Mouse (Mus musculus): ENCODE results near the gene Fgf10.

Gene Fgf10

DNA sequence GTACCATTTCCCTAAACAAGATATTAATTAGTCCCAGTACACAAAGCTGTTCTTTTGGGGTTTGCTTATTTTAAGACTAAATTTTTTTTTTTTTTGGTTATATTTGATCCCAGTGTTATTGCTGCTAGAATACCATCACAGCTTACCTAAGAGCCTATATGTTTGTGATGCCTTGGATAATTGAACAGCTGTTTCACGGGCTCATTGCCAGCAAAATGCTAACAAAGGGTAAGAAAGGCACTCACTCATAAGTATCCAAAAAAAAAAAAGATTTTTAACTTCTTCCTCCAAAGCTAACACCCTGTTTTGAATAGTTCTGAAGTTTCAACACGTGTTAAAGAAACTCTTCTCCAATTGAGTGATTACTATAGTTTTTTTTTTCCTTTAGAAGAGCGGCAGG lies 48.8 kb downstream of the Fgf10 start:
- no peak for DNase-seq

DNA sequence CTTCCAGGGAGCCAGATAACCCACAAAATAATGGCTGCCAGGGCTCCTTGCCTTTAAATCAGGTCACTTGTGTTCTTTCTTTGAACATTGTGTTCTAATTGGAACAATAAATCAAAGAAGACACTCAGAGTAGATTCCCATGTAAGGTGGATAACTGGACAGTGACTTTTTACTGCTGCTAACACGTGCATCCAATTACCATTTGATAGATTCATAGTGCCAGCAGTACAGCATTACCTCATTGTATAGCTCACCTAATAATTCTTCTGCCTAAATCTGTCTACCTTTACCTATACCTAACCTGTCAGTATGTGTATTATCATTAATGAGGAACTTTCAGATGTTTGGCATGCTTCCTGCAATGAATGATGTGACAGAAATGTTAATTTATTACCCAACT lies 52.1 kb downstream of the Fgf10 start:
- no peak for DNase-seq

DNA sequence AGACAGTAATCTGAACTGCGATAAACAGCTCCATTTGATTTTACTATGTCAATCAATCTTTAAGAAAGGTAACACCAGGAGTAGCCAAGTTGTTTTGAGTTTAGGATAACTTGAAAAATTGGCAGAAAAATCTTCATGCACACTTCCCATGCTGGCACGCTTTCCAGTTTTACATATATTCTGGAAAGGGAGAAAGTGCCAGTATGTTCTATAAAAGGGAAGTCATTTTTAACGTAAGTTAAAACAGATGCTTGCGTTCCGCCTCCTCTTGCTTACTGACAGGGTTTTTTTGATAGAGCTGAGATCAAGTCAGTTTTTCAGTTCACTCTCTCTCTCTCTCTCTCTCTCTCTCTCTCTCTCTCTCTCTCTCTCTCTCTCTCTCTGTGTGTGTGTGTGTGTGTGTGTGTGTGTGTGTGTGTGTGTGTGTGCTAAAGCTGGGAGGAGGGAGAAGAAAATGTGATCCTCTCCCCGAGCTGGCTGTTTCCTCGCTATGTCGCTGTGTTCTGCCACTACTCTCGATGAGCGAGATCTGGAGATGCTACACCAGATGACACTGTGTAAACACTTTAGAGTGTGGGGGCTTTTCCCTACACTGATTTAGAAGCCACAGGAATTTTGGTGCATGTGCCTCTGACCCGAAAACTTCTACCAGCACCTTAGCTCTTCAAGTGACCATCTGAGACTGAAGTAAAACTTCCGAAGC lies 62.4 kb downstream of the Fgf10 start:
- DNase-seq, result no peak

DNA sequence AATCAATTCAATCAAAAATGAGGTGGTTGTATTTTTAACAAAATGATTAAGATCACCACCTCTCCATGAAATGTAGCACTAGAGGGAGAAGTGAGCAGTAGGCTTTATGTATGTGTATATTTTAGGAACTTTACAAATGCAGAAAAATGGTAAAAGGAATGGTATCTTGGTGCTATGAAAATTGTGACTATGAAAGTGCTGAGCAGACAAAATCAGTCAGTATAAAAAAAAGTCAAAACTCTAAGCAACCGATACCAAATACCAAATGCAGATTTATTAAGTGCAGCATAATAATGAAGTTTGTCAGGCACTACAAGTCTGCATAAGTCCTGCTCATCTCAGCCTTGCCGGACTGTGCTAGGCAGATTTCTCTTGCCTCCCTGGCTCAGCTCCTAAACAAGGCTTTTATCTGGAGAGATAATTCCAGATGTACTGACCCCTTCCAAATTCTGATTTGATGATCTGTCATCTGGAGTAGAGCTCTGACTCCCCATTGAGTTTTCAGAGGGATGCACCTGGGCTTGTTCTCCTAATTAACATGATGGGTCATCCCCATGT lies 70.3 kb downstream of the Fgf10 start:
- DNase-seq, result no peak

DNA sequence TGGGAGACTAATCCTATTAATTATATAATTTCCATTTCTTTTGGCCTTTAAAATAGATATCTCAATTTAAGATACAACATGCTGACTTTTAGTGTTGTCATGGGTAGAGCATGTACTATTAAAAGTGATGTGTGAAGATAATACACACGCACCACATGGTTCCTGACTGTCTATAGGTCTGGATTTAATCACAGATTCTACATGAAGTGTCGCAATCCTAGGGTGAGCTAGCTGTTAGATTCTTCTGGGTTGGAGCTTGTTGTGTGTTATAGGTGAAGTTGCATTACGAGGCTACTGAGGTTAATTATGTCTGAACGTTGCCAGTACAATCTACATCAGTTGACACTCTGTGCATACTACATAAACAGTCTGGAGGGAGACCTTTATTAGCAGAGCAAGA lies 73.2 kb downstream of the Fgf10 start:
- DNase-seq, result no peak

DNA sequence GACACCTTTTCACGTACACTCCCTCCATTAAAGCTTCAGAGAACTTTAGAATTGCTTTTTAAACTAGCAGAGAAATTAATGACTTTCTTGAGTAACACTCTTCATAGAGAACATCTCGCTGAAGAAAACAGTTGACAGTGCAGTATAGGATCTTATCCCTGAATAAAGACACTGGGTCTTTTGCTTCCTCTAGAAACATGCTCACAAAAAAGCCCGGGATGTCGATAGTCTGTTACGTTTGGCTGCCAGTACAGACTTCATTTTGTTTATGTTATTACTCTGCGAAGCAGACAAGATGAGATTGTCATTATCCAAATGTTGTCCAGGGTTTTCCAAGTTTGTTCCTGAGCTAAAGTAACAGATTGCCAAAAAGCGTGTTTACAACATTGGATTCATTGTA lies 75.2 kb downstream of the Fgf10 start:
- no peak for DNase-seq

DNA sequence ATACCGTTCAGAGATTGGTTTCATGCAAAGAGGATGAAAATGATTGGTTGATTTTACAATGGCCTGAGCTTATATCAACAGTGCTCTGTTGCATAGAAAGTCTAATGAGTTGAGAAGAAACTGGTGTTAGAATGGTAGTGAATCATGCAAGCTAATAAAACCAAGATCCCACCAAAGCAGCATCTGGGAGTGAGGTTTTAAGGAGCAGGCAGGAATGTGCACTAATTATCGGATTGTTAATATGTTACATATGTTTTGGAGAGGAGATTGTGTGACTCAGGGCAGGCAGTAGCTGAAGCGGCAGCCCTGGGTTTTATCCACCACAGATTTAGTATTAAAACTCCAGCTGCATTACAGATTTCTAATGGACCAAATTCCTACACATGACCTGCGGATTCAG lies 76.8 kb downstream of the Fgf10 start:
- DNase-seq, result no peak

DNA sequence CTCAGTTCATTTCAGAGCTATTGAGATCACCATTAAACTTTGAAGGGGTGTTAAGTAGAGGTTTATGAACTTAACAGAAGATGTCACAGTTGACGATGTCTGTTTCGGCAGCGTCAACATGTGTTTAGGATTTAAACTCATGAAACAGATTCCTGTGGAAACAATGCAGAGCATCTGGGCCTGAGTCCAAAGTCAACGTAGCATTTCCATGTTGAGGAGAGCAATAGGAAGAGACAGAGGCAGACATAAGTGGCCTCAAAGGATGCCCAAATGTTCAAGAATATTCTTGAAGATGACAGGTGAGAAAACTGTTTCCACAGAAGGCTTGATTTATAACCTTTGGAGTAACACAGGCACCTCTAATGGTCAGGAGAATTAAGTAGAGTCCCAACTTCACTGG lies 84.4 kb downstream of the Fgf10 start:
- DNase-seq, result no peak

DNA sequence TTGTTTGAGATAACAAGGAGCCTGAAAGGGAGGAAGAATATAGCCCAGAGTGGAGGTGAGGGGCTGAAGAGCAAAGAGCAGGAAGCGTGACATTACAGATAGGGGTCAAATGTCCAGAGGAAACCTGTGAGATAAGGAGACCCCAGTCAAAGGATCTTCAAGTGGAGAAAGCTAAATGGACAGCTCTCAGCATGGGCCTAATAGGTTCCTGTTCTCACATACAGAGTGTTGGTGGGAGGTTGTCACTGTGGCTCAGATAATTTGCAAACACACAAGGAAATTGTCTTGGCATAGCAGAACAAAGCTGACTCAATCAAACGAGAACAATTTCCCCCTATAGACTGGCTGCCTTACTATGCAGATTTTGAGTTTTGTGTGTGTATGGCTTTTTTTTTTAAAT lies 89.4 kb downstream of the Fgf10 start:
- DNase-seq, result no peak

DNA sequence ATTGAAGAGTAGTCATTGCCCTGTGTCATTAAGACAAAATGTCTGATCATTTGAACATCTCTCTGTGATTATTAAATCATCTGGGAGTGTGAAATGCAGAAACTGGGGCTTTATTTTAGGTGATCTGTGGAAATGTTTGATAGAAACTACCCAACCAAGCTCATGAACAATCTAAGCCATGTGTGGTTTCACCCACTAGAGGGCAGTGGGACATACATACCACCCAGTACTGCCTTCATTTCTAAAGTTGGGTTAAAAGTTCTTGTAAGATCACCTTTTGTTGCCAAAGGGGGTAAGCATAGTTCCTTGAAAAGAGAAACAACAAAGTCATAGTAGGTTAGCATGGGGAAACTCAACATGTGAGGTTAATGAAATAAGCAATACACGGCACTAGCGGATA lies 93.4 kb downstream of the Fgf10 start:
- no peak for DNase-seq

DNA sequence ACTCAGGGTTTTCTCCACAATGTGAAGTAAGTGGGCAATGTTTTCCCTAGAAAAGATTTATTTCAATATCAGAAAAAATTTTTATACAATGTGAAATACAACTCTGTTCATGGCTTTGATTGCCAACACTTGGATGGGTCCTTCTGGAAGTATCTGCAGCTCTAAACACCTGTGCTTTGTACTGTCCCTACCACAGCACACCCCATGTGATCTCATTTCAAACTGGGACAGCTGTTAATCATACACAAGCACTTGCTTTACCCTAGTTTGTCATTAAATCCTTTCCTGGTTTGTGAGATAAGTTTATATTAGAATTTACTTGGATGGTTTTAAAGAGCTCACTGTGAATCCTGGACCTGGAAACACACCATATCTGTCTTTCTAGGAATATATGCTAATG lies 102.6 kb downstream of the Fgf10 start:
- no peak for DNase-seq

DNA sequence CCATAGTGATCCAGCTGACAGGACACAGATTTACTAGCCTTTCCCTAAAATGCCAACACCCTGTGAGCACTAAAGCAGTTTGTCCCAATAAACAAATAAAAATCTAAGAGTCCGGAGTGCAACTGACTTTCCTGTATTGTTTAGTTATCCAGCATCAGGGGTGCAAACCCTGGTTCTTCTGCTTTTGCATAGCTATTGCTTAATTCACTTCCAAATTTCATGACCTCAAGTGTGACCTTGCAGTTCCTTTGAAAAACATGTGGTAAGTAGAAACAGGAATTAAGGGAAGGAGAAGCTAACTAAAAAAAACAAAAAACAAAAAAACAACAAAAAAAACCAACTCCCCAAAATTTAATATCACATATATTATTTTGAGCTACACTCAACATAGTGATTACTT lies 105.6 kb downstream of the Fgf10 start:
- no peak for DNase-seq

DNA sequence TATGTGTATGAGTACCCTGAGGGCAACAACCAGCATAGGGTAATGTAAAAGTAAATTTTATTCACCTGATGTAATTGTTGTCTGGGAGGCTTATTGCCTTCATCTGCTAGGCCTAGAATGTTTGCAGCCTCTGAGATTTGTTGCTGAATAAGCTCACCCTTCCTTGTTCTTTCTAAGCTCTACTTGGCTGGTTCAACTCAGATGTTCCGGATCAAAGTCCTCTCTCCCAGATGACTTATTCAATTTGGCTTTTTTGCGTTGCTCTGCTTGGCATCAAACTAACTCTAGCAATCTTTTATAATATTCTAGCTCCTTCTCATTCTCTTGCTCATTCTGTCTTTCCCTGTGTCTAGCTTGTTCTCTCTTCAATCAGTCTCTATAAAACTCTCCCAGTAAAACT lies 109.6 kb downstream of the Fgf10 start:
- DNase-seq, result no peak

DNA sequence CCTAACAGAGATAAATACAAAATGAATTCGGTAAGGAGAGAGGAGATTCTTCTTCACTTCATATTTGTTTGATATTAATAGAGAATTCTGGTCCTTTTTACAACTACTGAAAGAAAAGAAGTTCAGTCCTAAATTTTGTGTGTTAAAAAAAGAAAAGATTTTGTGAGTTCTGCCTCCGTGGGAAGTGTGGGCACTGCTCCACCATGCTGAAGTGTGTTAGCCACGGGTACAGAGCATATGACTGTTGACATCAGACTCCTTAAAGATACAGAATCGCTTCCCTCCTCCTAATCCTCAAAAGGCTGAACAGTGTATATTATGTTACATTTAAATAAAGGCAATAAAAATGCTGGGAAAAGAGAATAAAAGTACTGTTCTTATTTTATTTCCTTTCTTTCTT lies 122.2 kb downstream of the Fgf10 start:
- no peak for DNase-seq

DNA sequence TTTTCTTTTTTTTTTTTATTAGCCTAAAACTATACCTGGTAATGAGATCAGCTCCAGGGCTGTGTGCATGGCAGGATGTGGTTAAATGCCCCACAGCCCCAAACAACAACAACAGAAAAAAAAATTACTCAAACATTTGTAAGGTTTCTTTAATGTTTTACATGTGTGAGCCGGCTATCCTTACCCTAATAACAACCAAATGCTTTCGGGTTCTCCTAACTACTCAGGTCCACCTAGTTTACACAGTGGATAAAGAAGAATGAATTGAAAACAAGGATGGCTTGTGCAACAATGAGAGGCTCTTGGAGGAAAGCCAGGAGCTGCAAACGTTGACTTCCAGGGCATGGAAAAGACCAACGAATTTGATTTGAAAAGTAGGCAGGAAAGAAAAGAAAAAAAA lies 122.6 kb downstream of the Fgf10 start:
- no peak for DNase-seq

DNA sequence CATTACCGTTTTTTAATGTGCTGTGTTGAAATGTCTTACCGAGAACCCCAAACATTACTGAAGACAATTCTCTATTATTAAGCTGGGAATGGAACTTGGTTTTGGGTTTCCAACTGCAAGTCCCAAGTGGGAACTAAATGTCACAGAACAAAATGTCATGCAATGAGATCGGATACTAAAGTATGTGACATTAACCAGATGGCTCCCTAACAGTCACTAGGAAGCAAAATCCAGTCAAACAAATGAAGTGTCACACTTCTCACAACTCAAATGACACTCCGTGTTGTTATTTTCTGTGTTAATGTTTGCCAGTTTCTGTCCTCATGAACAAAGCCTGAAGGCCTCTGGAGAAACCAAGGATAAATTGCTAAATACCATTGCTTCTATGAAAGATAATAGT lies 130.6 kb downstream of the Fgf10 start:
- DNase-seq, result no peak

DNA sequence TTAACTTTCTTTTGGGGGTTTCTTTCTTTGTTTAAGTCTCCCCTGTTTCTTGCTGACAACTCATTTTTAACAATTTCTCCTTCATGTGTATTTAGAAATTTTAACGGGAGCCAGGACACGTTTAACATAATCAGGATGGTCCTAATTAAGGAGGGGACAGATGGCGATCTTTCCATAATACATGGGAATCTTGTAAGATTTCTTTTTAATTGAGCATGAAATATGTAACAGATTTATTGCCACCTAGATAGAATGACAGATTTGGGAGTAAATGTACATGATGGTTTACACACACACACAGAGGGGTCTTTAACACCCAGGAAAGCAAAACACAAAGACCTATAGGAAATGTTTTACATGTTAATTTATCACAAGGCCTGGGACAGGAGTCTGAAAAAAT lies 137.1 kb downstream of the Fgf10 start:
- no peak for DNase-seq

DNA sequence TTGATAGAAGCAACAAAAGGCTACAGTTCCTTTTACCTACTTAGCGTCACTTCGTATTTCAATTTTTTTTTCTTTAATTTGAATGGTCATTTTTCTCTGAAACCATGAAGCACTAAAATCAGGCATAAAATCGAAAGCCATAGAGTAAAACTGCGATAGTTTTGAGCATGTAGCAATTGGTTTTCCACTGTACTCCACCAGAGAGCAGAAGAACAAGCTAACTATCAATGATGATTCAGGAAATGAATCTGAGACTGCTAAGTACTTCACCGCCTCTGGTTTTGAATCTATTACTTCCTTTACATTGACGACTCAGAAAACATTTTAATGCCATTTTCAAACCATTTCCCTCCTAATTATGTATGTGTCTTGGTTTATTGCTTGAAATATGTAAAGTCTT lies 150.2 kb downstream of the Fgf10 start:
- no peak for DNase-seq

DNA sequence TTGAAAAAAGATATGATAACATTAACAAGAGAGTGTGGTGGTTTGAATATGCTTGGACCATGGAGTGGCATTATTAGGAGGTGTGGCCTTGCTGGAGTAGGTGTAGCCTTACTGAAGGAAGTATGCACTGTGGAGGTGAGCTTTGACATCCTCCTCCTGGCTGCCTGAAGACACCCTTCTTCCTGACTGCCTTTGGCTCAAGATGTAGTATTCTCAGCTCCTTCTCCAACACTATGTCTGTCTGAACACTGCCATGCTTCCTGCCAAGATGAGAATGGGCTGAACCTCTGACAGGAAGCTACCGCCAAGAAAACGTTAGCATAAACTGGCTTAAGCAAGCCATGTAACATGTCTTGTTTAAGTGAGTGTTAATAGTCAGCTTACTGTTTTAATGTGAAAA lies 153.5 kb downstream of the Fgf10 start:
- DNase-seq, result peak in 1 of 2 experiments; percentile 19

DNA sequence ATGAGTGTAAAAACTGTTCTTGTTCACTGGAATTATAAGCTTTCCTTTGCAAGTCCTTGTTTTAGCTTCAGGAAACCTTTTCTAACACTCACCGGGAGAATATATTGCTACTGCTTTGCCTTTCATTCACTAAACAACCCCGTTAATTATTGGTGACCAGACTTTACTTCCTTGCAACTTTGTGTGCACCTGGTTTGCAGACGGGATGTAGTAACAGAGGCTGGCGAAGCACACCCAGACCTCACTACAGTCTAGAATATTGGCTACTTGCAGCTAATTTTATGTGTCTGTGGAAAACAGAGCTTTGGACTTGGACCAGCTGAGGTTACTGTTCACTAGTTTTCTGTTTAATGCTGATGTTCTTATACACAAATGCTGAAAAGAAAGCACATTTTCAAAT lies 155.5 kb downstream of the Fgf10 start:
- no peak for DNase-seq

DNA sequence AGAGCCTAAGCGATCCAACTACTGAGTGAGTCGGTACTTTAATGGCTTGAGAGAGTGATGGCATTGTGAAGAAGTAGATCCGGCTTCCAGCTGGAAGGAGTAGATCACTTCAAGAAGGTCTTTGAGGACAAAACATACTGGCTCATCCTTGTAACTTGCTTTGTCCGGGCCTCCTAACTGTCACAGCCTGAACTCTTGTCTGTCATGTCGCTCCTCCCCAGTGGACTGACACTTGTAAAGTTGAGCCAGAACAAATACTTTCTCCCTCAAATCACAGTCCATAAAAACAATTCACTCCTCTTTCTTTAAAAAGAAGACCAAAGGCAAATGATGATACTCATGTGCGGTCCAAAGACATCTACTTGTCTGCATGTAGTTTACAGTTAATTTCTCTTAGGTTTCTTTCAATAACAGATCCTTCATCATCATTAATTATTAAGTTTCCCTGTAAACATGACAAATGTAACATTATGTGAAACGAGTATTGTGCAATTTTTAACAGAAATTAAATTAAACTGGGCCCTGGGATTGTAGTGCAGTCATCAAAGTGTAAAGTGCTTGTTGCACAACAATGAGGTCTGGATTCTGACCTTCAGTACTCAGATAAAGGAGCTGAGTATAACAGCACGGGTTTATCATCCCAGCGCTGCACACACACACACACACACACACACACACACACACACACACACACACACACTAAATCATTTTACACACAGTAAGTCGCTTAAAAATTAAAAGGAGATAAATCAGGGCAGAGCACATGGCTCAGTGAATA lies 159.2 kb downstream of the Fgf10 start:
- DNase-seq, result no peak

DNA sequence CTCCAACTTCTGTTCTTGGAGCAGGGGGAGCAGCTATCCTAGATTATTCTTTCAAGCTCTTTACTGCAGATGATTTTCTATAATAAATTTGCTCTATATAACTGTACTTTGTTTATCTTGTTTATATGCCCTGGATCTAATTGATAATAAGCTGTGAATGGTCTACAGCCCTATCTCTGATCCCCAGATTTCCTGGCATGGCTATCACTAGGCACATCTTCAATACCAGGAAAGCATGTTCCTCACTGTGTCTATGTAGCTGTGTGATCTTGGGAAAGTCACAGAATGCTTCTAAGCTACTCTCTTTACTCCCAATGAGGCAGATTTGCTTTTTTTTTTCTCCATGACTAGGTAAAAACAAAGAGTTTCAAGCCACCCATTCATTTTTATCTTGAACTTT lies 164.4 kb downstream of the Fgf10 start:
- DNase-seq, result no peak

DNA sequence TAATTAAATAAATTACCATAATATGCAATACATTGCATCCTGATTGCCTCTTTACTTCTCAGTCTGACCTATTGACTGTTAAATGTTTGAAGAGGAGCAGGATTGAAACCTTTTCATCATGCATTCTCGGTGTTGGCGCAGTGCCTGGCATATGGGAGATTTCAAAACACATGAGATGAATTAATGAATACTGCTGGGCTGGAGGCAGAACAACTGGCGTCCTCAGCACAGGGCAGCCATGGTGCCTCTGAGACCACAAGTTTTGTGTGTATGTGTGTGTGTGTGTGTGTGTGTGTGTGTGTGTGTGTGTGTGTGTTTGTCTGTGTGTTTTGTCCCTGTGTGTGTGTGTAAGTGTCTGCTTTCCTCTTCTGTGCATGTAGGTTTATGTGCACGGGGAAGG lies 165.5 kb downstream of the Fgf10 start:
- DNase-seq, result peak; percentile 32 to 64

Measured in lung, postnatal 4 days (tissue).